Mouse (Mus musculus) adrenal gland (tissue): ENCODE results near the gene Il15ra.

Source experiments
- intact Hi-C: fragments of 180-260 bp; cut with DNase I; formaldehyde crosslinking; loops from one replicate; pipeline ENCODE4 v1.15.1; 2025
- long read RNA-seq, 2 experiments: library from polyadenylated mRNA; unstranded; transcript quantifications; one replicate each; pipeline ENCODE4 v2.0.0; 2020; ENCODE audit warnings: borderline replicate concordance in 1 of 2; ENCODE audit not compliant: insufficient replicate concordance in 1 of 2

Il15ra gene
- long read RNA-seq, experiment 1, partial matches to known transcripts: 0 of 3 reads
- long read RNA-seq, experiment 1, other reads (novel, unspliced or antisense): 0 of 3 reads
- long read RNA-seq, experiment 2, partial matches to known transcripts: 0 of 2 reads
- long read RNA-seq, experiment 2, other reads (novel, unspliced or antisense): 2 of 2 reads

- intact Hi-C loops: no loop called here
These were observed at the start of gene Il15ra for GRCm38 (mm10) chr2:11705201-11706025. Il15ra (plus strand) TSS chr2:11705290.

GRCm38 (mm10) chr2:11657581-11657980, 47.5 kb upstream of the Il15ra start:
- intact Hi-C loops: no loop called here

GRCm38 (mm10) chr2:11659263-11659662, 45.8 kb upstream of the Il15ra start:
- intact Hi-C loops: no loop called here

- intact Hi-C loops: no loop called here
These were observed 42.8 kb upstream of the Il15ra start for GRCm38 (mm10) chr2:11662143-11662906.

GRCm38 (mm10) chr2:11662907-11663230, 42.2 kb upstream of the Il15ra start:
- intact Hi-C loops: no loop called here

- intact Hi-C loops: no loop called here
These were observed 41.1 kb upstream of the Il15ra start for GRCm38 (mm10) chr2:11663961-11664360.

GRCm38 (mm10) chr2:11664367-11664766, 40.7 kb upstream of the Il15ra start:
- intact Hi-C loops: no loop called here

GRCm38 (mm10) chr2:11664806-11665205, 40.3 kb upstream of the Il15ra start:
- intact Hi-C loops: no loop called here

- intact Hi-C loops: no loop called here
These were observed 39.8 kb upstream of the Il15ra start for GRCm38 (mm10) chr2:11665326-11665725.

- intact Hi-C loops: no loop called here
These were observed 32.9 kb upstream of the Il15ra start for GRCm38 (mm10) chr2:11672144-11672543.

- intact Hi-C loops: loop anchor here (10.0 kb wide), 1 partner anchor 355 kb away; no protein-coding TSS in a partner anchor
These were observed 25.5 kb upstream of the Il15ra start for GRCm38 (mm10) chr2:11679626-11680025.

GRCm38 (mm10) chr2:11682712-11683111, 22.4 kb upstream of the Il15ra start:
- intact Hi-C loops: loop anchor here (10.0 kb wide), 1 partner anchor 358 kb away; no protein-coding TSS in a partner anchor

GRCm38 (mm10) chr2:11686512-11686911, 18.6 kb upstream of the Il15ra start:
- intact Hi-C loops: loop anchor here (10.0 kb wide), 1 partner anchor 362 kb away; no protein-coding TSS in a partner anchor

GRCm38 (mm10) chr2:11687436-11687835, 17.7 kb upstream of the Il15ra start:
- intact Hi-C loops: loop anchor here (10.0 kb wide), 1 partner anchor 363 kb away; no protein-coding TSS in a partner anchor

GRCm38 (mm10) chr2:11690201-11690890, 14.7 kb upstream of the Il15ra start:
- intact Hi-C loops: no loop called here

- intact Hi-C loops: no loop called here
These were observed 11.7 kb upstream of the Il15ra start for GRCm38 (mm10) chr2:11693352-11693751.

- intact Hi-C loops: no loop called here
These were observed 11.0 kb upstream of the Il15ra start for GRCm38 (mm10) chr2:11694104-11694503.

GRCm38 (mm10) chr2:11695867-11696266, 9.2 kb upstream of the Il15ra start:
- intact Hi-C loops: no loop called here

GRCm38 (mm10) chr2:11698994-11699393, 6.1 kb upstream of the Il15ra start:
- intact Hi-C loops: no loop called here

- intact Hi-C loops: no loop called here
These were observed 5.2 kb upstream of the Il15ra start for GRCm38 (mm10) chr2:11699905-11700304.

GRCm38 (mm10) chr2:11706030-11706745, 1.1 kb downstream of the Il15ra start:
- intact Hi-C loops: no loop called here
